Mouse (Mus musculus) stomach, postnatal 0 days (tissue): ENCODE data around the gene Phex.

Experiments
- CTCF ChIP-seq: IDR thresholded peaks from 2 replicates; pipeline ENCODE4 v1.5.1; 2016; ENCODE audit warnings: antibody characterized with exemption, low read depth, mild to moderate bottlenecking, moderate library complexity
- EP300 ChIP-seq: optimal IDR thresholded peaks from 2 replicates; pipeline ENCODE3; 2016; ENCODE audit warnings: antibody characterized with exemption

DNA sequence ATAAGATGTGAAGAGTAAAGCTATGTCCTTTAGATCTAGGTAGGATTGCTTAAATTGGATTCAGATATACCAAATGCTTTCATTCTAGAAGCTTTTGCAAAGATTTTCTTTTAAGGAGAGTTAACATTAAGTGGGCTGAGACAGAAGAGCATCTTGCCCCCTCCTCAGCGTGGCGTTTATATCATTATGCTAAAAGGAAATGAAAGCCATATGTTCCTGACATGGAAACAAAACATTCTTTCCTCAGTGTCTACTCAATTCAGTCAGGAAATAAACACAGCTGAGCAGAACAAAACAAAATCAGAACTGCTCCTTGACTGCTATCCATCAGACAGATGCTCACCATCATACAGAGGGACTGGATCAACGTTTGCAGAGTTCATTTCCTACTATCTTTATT is 251.0 kb downstream of the Phex start:
- no peak for TF ChIP-seq CTCF
- no peak for TF ChIP-seq EP300
